Mouse (Mus musculus) CH12.LX (cell line): ENCODE data around the gene Coq8b.

Experiments used
- CTCF ChIP-seq, 2 experiments: IDR thresholded peaks in 1 of 2; conservative IDR thresholded peaks in 1 of 2; 2 replicates each; pipeline ENCODE4 v1.5.1; 2011 to 2012; ENCODE audit warnings: low read depth in 2 of 2, low read length in 2 of 2, improper control_type of control experiment in 1 of 2, inconsistent platforms in 1 of 2, mild to moderate bottlenecking in 1 of 2, moderate library complexity in 1 of 2
- EP300 ChIP-seq: IDR thresholded peaks from 2 replicates; pipeline ENCODE4 v1.6.1; 2011; ENCODE audit warnings: low read length, improper control_type of control experiment
- HCFC1 ChIP-seq: IDR thresholded peaks from 2 replicates; pipeline ENCODE4 v1.6.1; 2012; ENCODE audit warnings: low read depth, mild to moderate bottlenecking, inconsistent platforms, low read length, improper control_type of control experiment
- MAZ ChIP-seq: IDR thresholded peaks from 2 replicates; pipeline ENCODE4 v1.6.1; 2012; ENCODE audit warnings: low read depth, mild to moderate bottlenecking, inconsistent platforms, low read length, improper control_type of control experiment, moderate library complexity
- POLR2A ChIP-seq: IDR thresholded peaks from 2 replicates; pipeline ENCODE4 v1.6.1; 2011; ENCODE audit warnings: low read depth, mild to moderate bottlenecking, improper control_type of control experiment, low read length
- TCF12 ChIP-seq: IDR thresholded peaks from 2 replicates; pipeline ENCODE4 v1.6.1; 2014; ENCODE audit warnings: low read depth, mild to moderate bottlenecking, inconsistent platforms, low read length, improper control_type of control experiment
- USF1 ChIP-seq: IDR thresholded peaks from 2 replicates; pipeline ENCODE4 v1.6.1; 2014; ENCODE audit warnings: low read depth, mild to moderate bottlenecking, inconsistent platforms, low read length, improper control_type of control experiment
- USF2 ChIP-seq: conservative IDR thresholded peaks from 2 replicates; pipeline ENCODE4 v1.6.1; 2011; ENCODE audit warnings: low read depth, low read length, improper control_type of control experiment

DNA sequence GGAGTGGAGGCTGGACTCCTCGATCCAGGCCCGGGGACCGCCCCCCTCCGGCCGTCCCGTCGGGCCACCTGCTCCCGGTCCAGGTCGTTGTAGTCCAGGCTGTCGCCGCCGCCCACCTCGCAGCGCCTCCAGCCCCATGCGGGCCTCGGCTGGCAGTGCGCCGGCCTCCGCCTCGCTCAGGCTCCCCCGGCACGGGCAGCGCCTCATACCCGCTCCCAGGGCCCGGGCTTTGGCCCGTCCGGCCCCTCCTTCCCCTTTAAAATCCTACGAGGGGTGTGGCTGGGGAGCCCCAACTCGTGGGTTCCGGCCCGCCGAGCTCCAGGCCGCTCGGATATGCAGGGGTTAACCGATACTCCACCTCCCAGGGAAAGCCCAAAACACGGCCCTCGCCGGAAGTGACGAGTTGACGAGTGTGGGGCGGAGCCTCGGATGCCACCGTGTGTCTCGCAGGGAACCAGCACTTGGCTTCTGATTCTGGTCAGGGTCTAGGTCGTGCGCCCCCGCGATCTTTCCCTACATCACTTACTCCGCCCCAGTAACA is 4.5 kb upstream of the Coq8b start, which contains the start of gene Itpkc:
- TF ChIP-seq CTCF (conservative IDR thresholded peaks at IDR 0.05 in 1 of 2, IDR thresholded peaks at IDR 0.05 in 1 of 2; ENCODE audit: low read depth in 2 of 2, low read length in 2 of 2) (no peak), HCFC1 (peak; percentile 69), POLR2A (peak; percentile 95), MAZ (peak; percentile 71; the same call in 1 of the 2 replicates), EP300 (no peak), TCF12 (peak; percentile 96), USF1 (no peak), USF2 (no peak)
